ENCODE assay signal across 8 mouse cellular contexts in genomic region chr11:86646136-86646834, GRCm38 (mm10). TPM values are rescaled to one million over a fixed set of nuclear protein-coding genes. Genes with fewer than 3 reads are reported as not detected.
A peak's percentile ranks its signal among the peaks of the same experiment; 100 is the strongest.
DNase-seq lines count a peak whose midpoint lies in the region; ATAC-seq and TF ChIP-seq lines count a peak whose summit lies in the region.

No protein-coding gene starts in this region.

- WGBS in forebrain, embryonic 14.5 days: 47% methylated on average over 7 of the region's 7 CpGs
- 51% methylated on average over 7 of the region's 7 CpGs for WGBS in forebrain, embryonic 15.5 days
- 68% methylated on average over 7 of the region's 7 CpGs for WGBS in midbrain, embryonic 14.5 days
- 59% methylated on average over 7 of the region's 7 CpGs for WGBS in midbrain, embryonic 16.5 days
- 45% methylated on average over 7 of the region's 7 CpGs for WGBS in hindbrain, postnatal 0 days
- WGBS in stomach, embryonic 16.5 days: 53% methylated on average over 7 of the region's 7 CpGs

- DNase-seq in forebrain, embryonic 14.5 days (ENCODE audit: low spot score): peak; percentile 10
- peak; percentile 11 for DNase-seq in midbrain, embryonic 14.5 days
- peak; percentile 3 for DNase-seq in hindbrain, postnatal 0 days (ENCODE audit: low spot score)
- DNase-seq in cerebellum, adult 11 months: no peak
- no peak for DNase-seq in adrenal gland, adult 8-10 months

- no peak overlapping the region for H3K4me3 ChIP-seq in forebrain, embryonic 14.5 days (ENCODE audit: low read depth, low read length)
- no peak overlapping the region for H3K4me3 ChIP-seq in forebrain, embryonic 15.5 days
- H3K4me3 ChIP-seq in midbrain, embryonic 14.5 days (replicated peaks; ENCODE audit: low read depth, low read length): no peak overlapping the region
- no peak overlapping the region for H3K4me3 ChIP-seq in midbrain, embryonic 16.5 days (ENCODE audit: low read depth, low read length)
- no peak overlapping the region for H3K4me3 ChIP-seq in hindbrain, postnatal 0 days (ENCODE audit: low read length)
- no peak overlapping the region for H3K4me3 ChIP-seq in stomach, embryonic 16.5 days (replicated peaks; ENCODE audit: low read length)

- ATAC-seq in forebrain, embryonic 14.5 days: no peak
- no peak for ATAC-seq in forebrain, embryonic 15.5 days (replicated peaks)
- ATAC-seq in midbrain, embryonic 14.5 days (ENCODE audit: low FRiP score, low TSS enrichment): no peak
- ATAC-seq in midbrain, embryonic 16.5 days: no peak
- ATAC-seq in hindbrain, postnatal 0 days: no peak
- peak; percentile 83; the same call in 1 of the 2 replicates for ATAC-seq in stomach, embryonic 16.5 days (ENCODE audit: insufficient read depth, low FRiP score)

- H3K36me3 ChIP-seq in forebrain, embryonic 14.5 days (ENCODE audit: control insufficient read depth, insufficient read depth, low read length): peaks cover 16% of the 10 kb centered on the region; the same call in 1 of the 2 replicates
- peaks cover 11% of the 10 kb centered on the region for H3K36me3 ChIP-seq in forebrain, embryonic 15.5 days
- H3K36me3 ChIP-seq in midbrain, embryonic 14.5 days (ENCODE audit: control insufficient read depth, insufficient read depth, low read length): peaks cover 12% of the 10 kb centered on the region
- H3K36me3 ChIP-seq in midbrain, embryonic 16.5 days (ENCODE audit: control insufficient read depth, insufficient read depth, low read length): peaks cover 4% of the 10 kb centered on the region; the same call in 1 of the 2 replicates
- H3K36me3 ChIP-seq in hindbrain, postnatal 0 days (ENCODE audit: insufficient read depth, low read length): peaks cover 12% of the 10 kb centered on the region
- peaks cover 5% of the 10 kb centered on the region; the same call in 1 of the 2 replicates for H3K36me3 ChIP-seq in stomach, embryonic 16.5 days (ENCODE audit: control insufficient read depth, insufficient read depth, low read length)

- no peak overlapping the region for H3K9ac ChIP-seq in forebrain, embryonic 14.5 days (ENCODE audit: low read length)
- no peak overlapping the region for H3K9ac ChIP-seq in forebrain, embryonic 15.5 days (replicated peaks)
- H3K9ac ChIP-seq in midbrain, embryonic 14.5 days (replicated peaks; ENCODE audit: low read length): no peak overlapping the region
- H3K9ac ChIP-seq in midbrain, embryonic 16.5 days (ENCODE audit: low read depth, low read length): no peak overlapping the region
- no peak overlapping the region for H3K9ac ChIP-seq in hindbrain, postnatal 0 days (replicated peaks; ENCODE audit: low read length)
- H3K9ac ChIP-seq in stomach, embryonic 16.5 days (ENCODE audit: low read length): 0 out of 2 replicates have a peak overlapping the region, but pooled peaks have one; percentile 12

- H3K4me1 ChIP-seq in forebrain, embryonic 14.5 days (ENCODE audit: control insufficient read depth, insufficient read depth, low read length): no peaks in the 10 kb centered on the region
- 0 out of 2 replicates have a peak, but pooled peaks cover 2% of the 10 kb centered on the region for H3K4me1 ChIP-seq in forebrain, embryonic 15.5 days
- H3K4me1 ChIP-seq in midbrain, embryonic 14.5 days (ENCODE audit: control insufficient read depth, insufficient read depth, low read length): no peaks in the 10 kb centered on the region
- H3K4me1 ChIP-seq in midbrain, embryonic 16.5 days (ENCODE audit: control insufficient read depth, insufficient read depth, low read length): no peaks in the 10 kb centered on the region
- no peaks in the 10 kb centered on the region for H3K4me1 ChIP-seq in hindbrain, postnatal 0 days (ENCODE audit: insufficient read depth, low read length)
- H3K4me1 ChIP-seq in stomach, embryonic 16.5 days (ENCODE audit: control insufficient read depth, insufficient read depth, low read length): 0 out of 2 replicates have a peak, but pooled peaks cover 3% of the 10 kb centered on the region

- TF ChIP-seq CTCF in hindbrain, postnatal 0 days (IDR thresholded peaks at IDR 0.05; ENCODE audit: low read depth): no peak

- no peak overlapping the region for H3K27ac ChIP-seq in forebrain, embryonic 14.5 days (ENCODE audit: low read depth, low read length)
- H3K27ac ChIP-seq in forebrain, embryonic 15.5 days (replicated peaks): no peak overlapping the region
- no peak overlapping the region for H3K27ac ChIP-seq in midbrain, embryonic 14.5 days (replicated peaks; ENCODE audit: low read depth, low read length)
- no peak overlapping the region for H3K27ac ChIP-seq in midbrain, embryonic 16.5 days (ENCODE audit: low read length)
- H3K27ac ChIP-seq in hindbrain, postnatal 0 days: no peak overlapping the region
- H3K27ac ChIP-seq in stomach, embryonic 16.5 days (ENCODE audit: low read length): peak overlapping the region; percentile 69

- H3K4me2 ChIP-seq in forebrain, embryonic 14.5 days (ENCODE audit: low read length): no peak overlapping the region
- no peak overlapping the region for H3K4me2 ChIP-seq in forebrain, embryonic 15.5 days (replicated peaks)
- H3K4me2 ChIP-seq in midbrain, embryonic 14.5 days (ENCODE audit: low read length): no peak overlapping the region
- no peak overlapping the region for H3K4me2 ChIP-seq in midbrain, embryonic 16.5 days (ENCODE audit: low read length)
- H3K4me2 ChIP-seq in hindbrain, postnatal 0 days (ENCODE audit: low read depth, low read length): no peak overlapping the region
- H3K4me2 ChIP-seq in stomach, embryonic 16.5 days (ENCODE audit: low read depth, low read length): no peak overlapping the region

- H3K27me3 ChIP-seq in forebrain, embryonic 14.5 days (replicated peaks; ENCODE audit: control insufficient read depth, insufficient read depth, low read length): no peaks in the 10 kb centered on the region
- no peaks in the 10 kb centered on the region for H3K27me3 ChIP-seq in forebrain, embryonic 15.5 days
- no peaks in the 10 kb centered on the region for H3K27me3 ChIP-seq in midbrain, embryonic 14.5 days (ENCODE audit: control insufficient read depth, insufficient read depth, low read length)
- no peaks in the 10 kb centered on the region for H3K27me3 ChIP-seq in midbrain, embryonic 16.5 days (ENCODE audit: control insufficient read depth, insufficient read depth, low read depth, low read length)
- no peaks in the 10 kb centered on the region for H3K27me3 ChIP-seq in hindbrain, postnatal 0 days (ENCODE audit: insufficient read depth, low read length)
- no peaks in the 10 kb centered on the region for H3K27me3 ChIP-seq in stomach, embryonic 16.5 days (ENCODE audit: control insufficient read depth, insufficient read depth, low read length)

- no peaks in the 10 kb centered on the region for H3K9me3 ChIP-seq in forebrain, embryonic 14.5 days (replicated peaks; ENCODE audit: control insufficient read depth, low read length)
- H3K9me3 ChIP-seq in forebrain, embryonic 15.5 days: no peaks in the 10 kb centered on the region
- no peaks in the 10 kb centered on the region for H3K9me3 ChIP-seq in midbrain, embryonic 14.5 days (ENCODE audit: control insufficient read depth, low read length)
- H3K9me3 ChIP-seq in midbrain, embryonic 16.5 days (replicated peaks; ENCODE audit: control insufficient read depth, low read length, poor library complexity, severe bottlenecking): no peaks in the 10 kb centered on the region
- no peaks in the 10 kb centered on the region for H3K9me3 ChIP-seq in hindbrain, postnatal 0 days (ENCODE audit: low read length)
- H3K9me3 ChIP-seq in stomach, embryonic 16.5 days (replicated peaks; ENCODE audit: control insufficient read depth, low read length): no peaks in the 10 kb centered on the region

RNA-seq across cellular contexts. Expression of gene Vmp1, which starts 37.4 kb away (rescaled TPM):
- 119 and 131 TPM in 2 replicates for polyA plus RNA-seq in forebrain, embryonic 14.5 days (2014; fragmentation: Nextera tagmentation; extraction: Ambion mirVana)
- 99.0 and 99.6 TPM in 2 replicates for polyA plus RNA-seq in forebrain, embryonic 15.5 days (2015; fragmentation: Nextera tagmentation; extraction: Ambion mirVana)
- 129 TPM in 2 replicates for polyA plus RNA-seq in midbrain, embryonic 14.5 days (2014; fragmentation: Nextera tagmentation; extraction: Ambion mirVana)
- 104 and 128 TPM in 2 replicates for polyA plus RNA-seq in midbrain, embryonic 16.5 days (2015; fragmentation: Nextera tagmentation; extraction: Ambion mirVana)
- 31.3 and 51.6 TPM in 2 replicates for total RNA-seq in hindbrain, postnatal 0 days (2014; rRNA removed)
- polyA plus RNA-seq in hindbrain, postnatal 0 days (2015; fragmentation: Nextera tagmentation; extraction: Ambion mirVana): 128 and 129 TPM in 2 replicates
- polyA plus RNA-seq in stomach, embryonic 16.5 days (2015; fragmentation: Nextera tagmentation; extraction: Ambion mirVana): 147 and 157 TPM in 2 replicates
- 100 to 1,000 TPM in 3 of 4 experiments, 10 to 100 TPM in 1; 99.8 to 209 (median 138) TPM for total RNA-seq in adrenal gland, adult 8-10 months (2022)

RNA-seq across cellular contexts. Expression of gene Ptrh2, which starts 37.5 kb away (rescaled TPM):
- polyA plus RNA-seq in forebrain, embryonic 14.5 days (2014; fragmentation: Nextera tagmentation; extraction: Ambion mirVana): 33.2 and 38.1 TPM in 2 replicates
- polyA plus RNA-seq in forebrain, embryonic 15.5 days (2015; fragmentation: Nextera tagmentation; extraction: Ambion mirVana): 37.7 and 38.2 TPM in 2 replicates
- 30.3 and 34.9 TPM in 2 replicates for polyA plus RNA-seq in midbrain, embryonic 14.5 days (2014; fragmentation: Nextera tagmentation; extraction: Ambion mirVana)
- 29.5 and 29.8 TPM in 2 replicates for polyA plus RNA-seq in midbrain, embryonic 16.5 days (2015; fragmentation: Nextera tagmentation; extraction: Ambion mirVana)
- total RNA-seq in hindbrain, postnatal 0 days (2014; rRNA removed): 8.4 and 10.6 TPM in 2 replicates
- 21.2 and 21.6 TPM in 2 replicates for polyA plus RNA-seq in hindbrain, postnatal 0 days (2015; fragmentation: Nextera tagmentation; extraction: Ambion mirVana)
- 26.6 and 28.8 TPM in 2 replicates for polyA plus RNA-seq in stomach, embryonic 16.5 days (2015; fragmentation: Nextera tagmentation; extraction: Ambion mirVana)
- total RNA-seq in adrenal gland, adult 8-10 months (2022): 10 to 100 TPM; 15.7 to 17.9 (median 17.2) TPM

Comparison
In these comparisons a context has a peak if more than half of its experiments do, and no peak if none do; other contexts are left out.
1. DNase-seq: peak in forebrain, embryonic 14.5 days (single experiment), midbrain, embryonic 14.5 days (single experiment) and hindbrain, postnatal 0 days (single experiment); none in cerebellum, adult 11 months (single experiment) and adrenal gland, adult 8-10 months (single experiment).